Mouse (Mus musculus) T-helper 2 cell (primary cell): ENCODE results near the gene Ddb1.

ENCODE experiments used
- in situ Hi-C: fragments of 300-600 bp; cut with MboI, MseI; formaldehyde crosslinking; loops from one replicate; pipeline ENCODE4 v1.15.1; 2025; ENCODE audit warnings: high pct_unique_total_duplicates

The Ddb1 gene

DNA sequence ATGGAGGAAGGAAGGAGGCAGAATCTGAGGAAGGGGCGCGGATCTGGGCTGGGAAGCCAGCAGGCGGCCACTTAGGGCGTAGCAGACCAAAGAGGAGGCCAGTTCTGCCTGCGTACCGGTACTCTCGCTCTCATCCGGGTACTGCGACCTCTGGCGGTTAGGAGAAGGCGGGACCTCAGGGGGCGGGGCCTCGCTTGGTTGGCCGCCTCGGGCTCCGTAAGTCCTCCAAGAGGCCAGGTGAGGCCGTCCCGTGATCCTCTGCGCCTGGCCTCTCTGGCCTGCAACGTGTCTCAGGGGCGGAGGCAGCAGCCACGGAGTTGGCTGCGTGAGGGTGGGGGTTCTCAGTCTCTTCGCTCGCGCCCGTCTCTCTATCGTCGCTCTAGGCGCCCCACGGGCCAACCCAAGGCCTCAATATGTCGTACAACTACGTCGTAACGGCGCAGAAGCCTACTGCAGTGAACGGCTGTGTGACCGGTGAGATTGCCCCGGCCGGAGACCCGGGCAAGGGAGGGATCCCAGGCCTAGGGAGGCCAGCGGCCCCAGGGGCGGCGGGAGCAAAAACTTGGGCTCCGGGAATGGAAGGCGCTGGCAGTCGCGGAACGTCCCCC lies at the start of gene Ddb1, which contains the start of gene Tkfc:
TSS of gene Ddb1 (plus strand) at position 35 of the 608 bp plus-strand sequence.
TSS of gene Tkfc (minus strand) at position 362 of the 608 bp plus-strand sequence.
- in situ Hi-C loops, result loop anchor here (10.0 to 25.0 kb wide), 2 partner anchors 51 to 1382 kb away; partner anchors contain the start of gene Tmem216

DNA sequence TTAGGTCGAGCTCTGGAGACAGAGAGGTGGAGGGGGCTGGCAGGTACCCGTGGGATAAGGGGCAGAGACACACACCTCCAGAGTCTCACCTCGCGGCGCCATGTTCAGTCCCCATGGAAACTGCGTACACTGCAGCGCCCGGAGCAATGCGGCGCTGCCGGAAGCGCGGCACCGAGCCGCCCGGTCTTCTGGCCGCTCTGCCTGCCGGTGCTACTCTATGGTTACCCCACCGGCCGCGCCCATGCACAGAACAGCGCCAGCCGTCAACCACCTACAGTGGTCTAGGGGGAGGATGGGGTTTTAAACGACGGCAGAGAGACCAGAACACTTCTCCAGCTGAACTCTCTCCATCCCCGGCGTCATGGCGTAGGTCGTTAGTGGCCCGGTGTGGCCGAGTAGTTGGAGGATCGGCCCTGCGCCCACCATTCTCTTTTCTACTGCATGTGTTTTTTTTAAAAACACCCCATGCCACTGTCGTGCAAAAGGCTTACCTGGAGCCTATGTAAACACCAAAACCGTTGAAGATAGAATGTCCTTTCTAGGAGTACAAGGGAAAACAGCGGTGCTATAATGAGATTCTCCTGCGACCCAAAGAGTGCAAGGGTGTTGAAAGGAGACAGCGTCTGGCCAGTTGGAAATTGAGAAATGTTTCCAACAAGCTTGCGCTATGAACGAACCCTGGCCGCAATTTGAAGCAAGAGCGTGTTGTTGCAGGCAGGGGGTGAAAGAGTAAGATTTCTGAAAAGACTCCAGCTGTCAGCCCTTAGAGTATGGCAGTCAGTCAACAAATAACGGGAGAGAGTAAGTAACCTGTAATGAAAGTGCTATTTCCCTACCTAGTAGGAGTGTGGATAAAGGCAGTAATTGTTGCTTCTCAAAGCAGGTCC lies 49.3 kb upstream of the Ddb1 start, which contains the start of gene Tmem216:
TSS of gene Tmem216 (minus strand) at position 615 of the 887 bp plus-strand sequence.
- in situ Hi-C loops, result loop anchor here (10.0 kb wide), 1 partner anchor 49 kb away; the partner anchor contains the start of genes Ddb1 and Tkfc

DNA sequence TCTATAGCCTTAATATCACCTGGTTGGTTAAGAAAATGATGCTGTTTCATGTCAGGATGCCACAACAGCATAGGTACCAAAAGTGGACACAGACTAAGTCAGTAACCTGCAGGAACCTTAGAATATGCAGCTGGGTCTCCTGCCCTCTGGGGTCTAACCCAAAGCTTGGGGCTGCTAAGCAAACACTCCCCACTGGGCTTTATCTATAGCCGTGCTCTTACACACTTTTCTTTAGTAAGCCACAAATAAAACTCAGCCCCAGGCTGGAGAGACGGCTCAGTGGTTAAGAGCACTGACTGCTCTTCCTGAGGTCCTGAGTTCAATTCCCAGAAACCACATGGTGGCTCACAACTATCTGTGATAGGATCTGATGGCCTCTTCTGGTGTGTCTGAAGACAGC lies 48.1 kb upstream of the Ddb1 start:
- in situ Hi-C loops, result loop anchor here (10.0 kb wide), 1 partner anchor 48 kb away; the partner anchor contains the start of genes Ddb1 and Tkfc

DNA sequence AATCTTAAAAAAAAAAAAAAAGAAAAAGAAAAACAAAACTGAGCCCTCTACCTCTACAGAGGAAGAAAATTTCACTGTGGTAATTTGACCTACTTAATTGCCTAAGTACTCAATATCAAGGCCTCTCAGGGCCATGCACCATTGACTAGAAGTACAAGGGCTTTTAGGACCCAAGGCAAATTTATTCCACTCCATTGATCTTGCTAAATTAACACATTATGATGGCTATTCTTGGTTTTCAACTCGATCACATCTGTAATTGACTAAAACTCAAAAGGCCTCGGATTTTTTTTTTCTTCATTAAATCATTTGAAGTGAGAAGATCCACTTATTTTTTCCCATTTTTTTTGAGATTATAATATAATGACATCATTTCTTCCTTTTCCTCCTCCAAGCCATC lies 47.7 kb upstream of the Ddb1 start:
- in situ Hi-C loops, result loop anchor here (10.0 kb wide), 1 partner anchor 47 kb away; the partner anchor contains the start of genes Ddb1 and Tkfc

DNA sequence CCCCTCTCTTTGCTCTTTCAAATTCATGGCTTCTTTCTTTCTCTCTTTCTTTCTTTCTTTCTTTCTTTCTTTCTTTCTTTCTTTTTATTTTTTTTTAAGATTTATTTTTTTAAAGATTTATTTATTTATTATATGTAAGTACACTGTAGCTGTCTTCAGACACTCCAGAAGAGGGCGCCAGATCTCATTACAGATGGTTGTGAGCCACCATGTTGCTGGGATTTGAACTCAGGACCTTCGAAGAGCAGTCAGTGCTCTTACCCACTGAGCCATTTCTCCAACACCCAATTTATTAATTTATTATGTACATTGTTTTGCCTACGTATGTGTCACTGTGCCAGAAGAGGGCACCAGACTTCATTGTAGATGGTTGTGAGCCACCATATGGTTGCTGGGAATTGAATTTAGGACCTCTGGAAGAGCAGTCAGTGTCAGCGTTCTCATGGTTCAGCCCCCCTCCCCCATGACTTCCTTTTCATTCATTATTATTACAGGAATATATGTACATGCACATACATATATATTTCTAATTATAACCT lies 47.2 kb upstream of the Ddb1 start:
- in situ Hi-C loops, result loop anchor here (10.0 kb wide), 1 partner anchor 47 kb away; the partner anchor contains the start of genes Ddb1 and Tkfc

DNA sequence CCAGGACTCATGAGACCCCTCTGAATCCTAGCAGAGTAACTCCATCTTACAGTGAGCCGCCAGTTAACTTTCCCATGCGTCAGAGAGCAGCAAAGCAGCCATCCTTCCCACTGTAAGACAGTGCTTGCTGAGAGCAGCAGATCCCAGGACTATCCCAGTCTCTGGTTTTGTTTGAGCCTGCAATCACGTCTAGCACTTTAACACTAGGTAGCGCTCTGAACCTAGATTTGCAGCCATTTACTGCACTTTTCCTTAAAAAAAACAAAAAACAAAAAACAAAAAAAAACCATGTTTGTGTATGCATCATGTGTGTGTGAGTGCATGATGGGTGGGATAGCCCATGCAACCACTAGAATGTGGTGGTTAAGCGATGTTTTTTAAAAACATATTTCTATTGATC lies 45.0 kb upstream of the Ddb1 start:
- in situ Hi-C loops, result no loop called here

DNA sequence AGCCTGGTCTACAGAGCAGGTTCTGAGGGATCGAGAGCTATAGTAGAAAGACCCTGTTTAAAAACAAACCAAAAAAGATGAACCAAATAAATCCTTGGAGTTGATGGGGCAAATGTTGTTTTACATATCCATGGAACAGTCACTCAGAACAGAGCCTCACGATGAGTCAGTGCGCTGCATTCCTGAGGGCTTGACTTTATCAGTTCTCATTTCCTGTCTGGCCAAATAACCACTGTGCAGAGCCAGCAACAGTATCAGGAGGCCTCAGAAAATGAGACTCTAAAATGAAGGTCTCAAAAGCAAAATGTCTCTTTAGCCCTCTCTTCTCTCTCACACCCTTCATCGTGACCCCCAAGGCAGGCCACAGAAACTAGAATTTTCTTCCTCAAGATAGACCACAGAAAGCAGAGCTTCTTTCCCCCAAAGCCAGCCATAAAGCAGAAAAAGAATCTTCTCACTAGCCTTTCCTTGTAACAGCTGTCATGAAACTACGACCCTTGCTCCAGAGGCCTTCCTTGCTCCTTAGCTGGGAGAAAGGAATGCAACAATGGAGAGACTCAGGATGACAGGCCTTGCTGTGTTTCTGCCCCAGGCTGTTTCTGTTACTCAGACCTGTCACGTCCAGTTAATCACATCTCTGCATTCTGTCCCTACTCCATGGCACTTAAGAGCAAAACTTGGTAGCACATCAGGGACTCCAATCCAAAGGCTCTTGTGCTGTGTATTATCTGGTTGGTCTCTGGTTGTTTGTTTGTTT lies 43.4 kb upstream of the Ddb1 start:
- in situ Hi-C loops, result no loop called here

DNA sequence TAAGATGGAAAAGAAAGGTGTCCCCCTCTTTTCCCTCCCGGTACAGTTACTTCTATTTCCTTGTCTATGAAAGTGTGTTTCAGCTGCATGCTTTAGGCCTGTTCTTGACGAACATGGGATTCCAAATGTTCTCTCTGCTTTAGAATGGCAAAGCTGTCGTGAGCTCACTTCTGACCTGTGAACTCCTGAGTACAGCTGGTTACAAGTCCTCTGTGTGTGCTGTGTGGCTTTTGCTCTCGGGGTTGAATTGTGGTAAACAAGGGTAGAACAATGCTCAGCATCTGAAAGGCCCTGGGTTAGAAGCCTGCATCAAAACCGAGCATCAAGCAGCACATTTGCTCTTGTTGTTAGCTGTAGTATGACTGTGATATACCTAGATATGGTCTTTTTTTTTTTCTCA lies 42.8 kb upstream of the Ddb1 start:
- in situ Hi-C loops, result no loop called here

DNA sequence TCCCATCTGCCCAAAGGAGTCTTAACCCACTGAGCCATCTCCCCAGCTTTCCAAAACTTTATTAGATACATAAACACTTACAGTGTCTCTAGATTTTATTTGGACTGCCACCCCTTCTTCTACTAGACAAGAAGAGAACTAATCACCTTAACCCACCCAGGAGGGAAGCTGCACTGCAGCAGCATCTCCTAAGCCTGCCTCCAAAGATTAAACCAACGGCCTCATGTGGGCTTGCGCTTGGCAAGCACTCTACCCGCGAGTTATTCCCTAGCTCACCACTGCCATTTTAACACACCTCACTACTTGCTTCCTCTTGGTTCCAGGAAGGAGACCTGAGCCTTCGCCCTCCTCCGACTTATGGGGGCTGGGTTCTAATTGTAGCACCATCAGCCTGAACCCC lies 40.8 kb upstream of the Ddb1 start:
- in situ Hi-C loops, result no loop called here

DNA sequence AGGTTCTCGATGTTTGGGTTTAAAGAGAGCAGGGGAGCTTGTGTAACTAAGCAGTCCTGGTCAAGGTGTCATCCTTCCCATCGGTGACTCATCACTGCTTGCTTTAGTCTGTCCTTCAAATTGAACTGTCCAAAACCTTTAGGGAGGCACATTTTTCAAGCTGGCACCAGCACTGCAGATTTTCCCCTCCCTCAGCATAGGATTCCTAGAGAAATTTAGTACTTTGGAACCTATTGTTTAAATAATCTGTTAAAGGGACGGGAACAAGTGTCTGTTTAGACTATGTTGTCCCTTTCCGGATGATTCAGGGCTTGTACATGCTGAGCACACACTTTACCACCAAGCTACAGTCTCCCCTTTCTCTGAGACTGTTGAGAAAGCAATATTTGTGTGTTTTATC lies 39.9 kb upstream of the Ddb1 start:
- in situ Hi-C loops, result no loop called here

DNA sequence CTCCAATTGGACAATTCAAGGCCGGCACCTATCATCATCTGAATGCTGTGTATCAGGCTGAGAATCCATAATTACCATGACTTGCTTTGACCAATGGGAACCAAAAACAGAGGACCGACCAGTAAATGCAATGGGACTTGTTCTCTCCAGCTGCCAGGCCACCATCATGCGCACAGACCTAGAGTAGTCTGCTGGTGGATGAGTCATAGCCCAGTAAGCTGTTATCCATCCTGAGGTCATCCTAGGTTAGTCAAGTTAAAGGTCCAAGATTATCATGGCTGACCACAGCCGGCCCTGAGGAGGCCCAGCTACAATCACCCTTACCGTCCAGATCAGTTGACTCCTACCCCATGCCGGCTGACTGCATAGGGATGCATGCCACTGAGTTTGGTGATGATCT lies 35.5 kb upstream of the Ddb1 start:
- in situ Hi-C loops, result no loop called here

DNA sequence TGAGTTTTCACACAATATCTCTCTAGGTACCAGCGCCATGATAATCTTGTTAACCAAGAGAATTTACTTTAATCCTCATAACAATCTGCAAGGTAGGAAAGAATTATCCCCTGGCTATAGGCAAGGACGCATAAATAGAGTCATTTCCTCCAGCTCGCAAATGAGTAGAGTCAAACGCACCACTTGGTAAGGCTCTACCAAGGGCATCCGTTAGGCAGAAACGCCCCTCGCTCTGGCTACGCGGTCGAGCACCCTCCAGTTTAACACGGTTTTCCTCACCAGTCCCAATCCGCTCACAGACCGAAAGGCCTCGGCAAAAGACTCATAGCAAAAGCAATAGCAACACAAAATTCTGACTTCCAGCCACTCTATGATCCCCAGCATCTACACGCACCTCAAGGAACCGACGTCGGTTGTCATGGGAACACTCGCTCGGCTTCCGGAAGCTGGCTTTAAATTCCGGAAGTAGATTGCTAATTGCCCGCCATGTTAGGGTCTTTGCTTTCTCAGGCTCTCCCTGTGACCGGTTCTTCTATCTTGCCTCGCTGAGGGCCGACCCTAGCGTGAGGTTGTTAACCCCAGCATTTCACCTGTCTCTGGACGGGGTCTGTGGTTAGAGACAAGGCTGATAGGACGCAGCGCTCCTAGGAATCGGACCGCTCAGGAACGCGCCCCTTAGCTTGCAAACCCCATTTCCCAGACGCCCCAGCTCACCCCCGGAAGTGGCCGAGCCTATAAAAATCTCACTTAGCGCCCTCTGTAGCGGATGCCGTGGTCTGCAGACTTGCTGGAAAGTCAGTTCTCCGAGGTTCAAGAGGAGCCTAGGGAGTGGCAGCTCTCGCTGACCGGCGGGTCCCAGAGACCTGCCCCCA lies 28.2 kb upstream of the Ddb1 start, which contains the start of the genes Cyb561a3 and Tmem138:
TSS of gene Cyb561a3 (plus strand) at position 483 of the 872 bp plus-strand sequence.
TSS of gene Tmem138 (minus strand) at position 673 of the 872 bp plus-strand sequence.
- in situ Hi-C loops, result no loop called here

DNA sequence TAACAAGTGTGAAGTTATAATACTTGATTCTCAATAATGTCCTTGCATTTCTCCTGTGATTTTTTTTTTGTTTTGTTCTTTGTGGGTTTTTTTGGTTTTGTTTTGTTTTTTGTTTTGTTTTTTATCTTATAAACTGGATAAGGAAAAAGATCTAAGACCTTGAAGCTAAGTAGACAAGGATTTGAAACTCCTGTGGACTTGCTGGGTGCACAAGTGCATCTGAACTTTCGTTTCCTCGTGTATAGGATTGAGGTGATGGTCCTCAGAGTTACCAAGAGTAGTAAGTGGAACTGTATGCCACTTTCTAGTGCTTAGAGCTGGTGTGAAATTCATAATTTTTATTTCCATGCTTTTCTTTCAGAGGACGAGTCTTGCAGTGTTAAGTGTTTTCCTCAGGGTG lies 25.0 kb upstream of the Ddb1 start:
- in situ Hi-C loops, result no loop called here

DNA sequence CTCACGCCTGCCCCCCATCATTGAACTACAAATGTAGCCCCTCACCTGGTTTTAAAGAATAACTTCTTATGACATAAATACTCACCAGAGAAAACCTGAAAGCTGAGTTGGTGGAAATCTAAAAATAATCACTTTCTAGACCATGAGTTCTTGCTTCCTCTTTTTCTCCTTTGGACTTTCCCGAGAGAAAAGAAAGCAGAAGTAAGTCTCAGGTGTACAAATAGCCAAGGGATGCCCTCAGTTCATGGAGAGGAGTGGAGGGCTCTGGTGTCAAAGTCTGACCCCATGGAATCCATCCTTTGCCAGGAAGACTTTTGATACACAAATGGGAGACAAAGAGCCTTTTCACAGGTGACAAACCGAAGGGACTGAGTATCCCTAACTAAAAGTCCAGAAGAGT lies 24.4 kb upstream of the Ddb1 start:
- in situ Hi-C loops, result no loop called here

DNA sequence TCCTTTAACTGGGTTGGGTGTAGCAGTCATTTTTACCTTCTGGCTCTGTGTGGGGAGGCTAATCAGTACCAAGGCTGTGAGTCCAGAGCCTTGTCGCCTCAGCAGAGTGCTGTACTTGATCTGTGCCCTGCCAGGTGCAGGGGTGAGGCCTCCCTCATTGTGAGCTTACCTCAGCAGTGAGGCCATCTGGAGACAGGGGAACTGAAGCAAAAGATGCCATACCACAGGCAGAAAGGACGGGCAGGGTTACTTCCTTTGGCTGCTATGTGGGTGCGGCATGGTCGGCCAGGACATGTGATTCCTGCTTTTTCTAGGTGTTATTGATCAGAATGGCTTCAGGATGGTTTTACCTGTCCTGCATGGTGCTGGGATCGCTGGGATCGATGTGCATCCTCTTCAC lies 23.1 kb upstream of the Ddb1 start:
- in situ Hi-C loops, result no loop called here

DNA sequence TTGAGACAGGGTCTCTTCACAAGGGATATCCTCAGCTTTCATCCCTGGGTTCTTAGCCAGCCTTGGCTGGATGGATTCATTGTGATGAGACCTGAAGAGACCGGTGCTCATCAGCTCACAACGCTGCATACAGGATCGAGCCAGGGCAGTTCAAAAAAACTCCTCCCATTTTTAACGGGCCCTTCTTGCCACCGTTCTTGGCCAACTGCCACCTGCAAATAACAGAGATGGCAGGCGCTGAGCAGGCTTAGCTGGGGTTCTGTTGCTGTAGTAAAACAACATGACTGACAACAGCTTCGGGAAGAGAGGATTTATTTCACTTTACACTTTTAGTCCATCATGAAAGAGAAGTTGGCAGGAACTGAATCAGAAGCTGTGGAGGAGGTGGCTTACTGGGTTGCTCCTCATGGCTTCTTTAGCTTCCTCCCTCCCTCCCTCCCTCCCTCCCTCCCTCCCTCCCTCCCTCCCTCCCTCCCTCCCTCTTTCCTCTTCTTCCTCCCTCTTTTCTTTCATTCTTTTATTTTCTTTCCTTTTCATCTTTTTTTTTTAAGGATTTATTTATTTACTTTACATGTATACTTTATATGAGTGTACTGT lies 21.5 kb upstream of the Ddb1 start:
- in situ Hi-C loops, result no loop called here

DNA sequence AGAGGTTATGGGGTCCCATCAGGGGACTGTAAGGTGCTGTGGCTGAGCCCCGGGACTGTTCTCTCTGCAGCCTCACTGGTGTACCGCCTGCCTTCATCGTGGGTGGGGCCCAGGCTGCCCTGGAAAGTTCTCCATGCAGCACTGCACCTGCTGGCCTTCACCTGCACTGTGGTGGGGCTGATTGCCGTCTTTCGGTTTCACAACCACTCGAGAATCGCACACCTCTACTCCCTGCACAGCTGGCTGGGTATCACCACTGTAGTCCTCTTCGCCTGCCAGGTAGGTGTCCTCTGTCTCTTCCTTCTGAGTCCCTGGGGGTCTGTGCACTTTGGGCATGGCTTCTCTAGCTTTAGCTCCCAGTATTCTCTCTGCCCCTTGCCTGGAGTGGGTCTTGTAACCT lies 20.0 kb upstream of the Ddb1 start:
- in situ Hi-C loops, result no loop called here

DNA sequence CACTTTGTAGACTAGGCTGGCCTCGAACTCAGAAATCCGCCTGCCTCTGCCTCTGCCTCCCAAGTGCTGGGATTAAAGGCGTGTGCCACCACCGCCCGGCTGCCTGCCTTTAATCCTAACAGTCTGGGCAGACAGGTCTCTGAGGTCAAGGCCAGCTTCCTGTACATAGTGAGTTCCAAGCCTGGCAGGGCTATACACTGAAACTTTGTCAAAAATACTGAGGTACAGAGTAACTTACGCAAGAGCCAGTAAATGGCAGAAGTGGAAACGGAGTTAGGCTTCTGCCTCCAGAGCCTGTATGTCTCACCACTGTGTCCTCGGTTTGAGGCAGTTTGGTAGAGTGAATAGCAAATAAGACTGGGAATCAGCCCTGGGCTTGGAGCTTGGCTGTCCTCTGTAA lies 17.9 kb upstream of the Ddb1 start:
- in situ Hi-C loops, result no loop called here

DNA sequence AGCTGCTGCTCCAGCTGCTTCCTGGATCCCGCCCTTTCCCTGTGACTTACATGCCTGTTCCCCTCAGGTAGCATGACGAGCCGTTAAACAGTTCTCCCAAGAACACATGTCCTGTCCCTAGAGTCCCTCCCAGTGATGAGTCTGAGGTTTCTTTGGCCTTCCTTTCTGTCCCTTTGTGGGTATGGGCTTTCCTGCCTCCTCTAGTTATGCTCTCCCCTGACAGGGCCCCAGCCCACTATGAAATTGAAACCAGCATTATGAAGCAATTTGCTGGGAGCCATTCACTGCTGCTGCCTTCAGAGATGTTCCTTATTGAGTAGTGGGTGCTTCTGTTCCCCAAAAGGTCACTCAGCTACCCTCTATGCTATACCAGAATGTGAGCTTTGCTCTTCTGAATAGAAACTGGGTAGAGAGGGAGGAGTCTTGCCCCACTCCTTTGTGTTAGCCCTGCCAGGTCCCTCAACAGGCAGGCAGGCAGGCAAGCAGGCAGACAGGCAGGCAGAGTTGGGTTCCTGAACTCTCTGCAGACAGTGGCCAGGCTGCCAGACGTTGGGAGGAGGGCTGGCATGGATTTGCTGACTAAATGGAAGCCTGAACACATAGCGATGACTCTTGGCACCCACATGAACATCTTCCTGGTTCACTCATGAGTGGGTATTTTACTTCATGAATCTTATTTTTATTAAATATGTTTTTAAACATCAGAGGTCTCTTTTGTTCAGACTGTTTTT lies 15.8 kb upstream of the Ddb1 start:
- in situ Hi-C loops, result no loop called here
